ENCODE assay signal across 8 mouse cellular contexts in the genomic region with DNA sequence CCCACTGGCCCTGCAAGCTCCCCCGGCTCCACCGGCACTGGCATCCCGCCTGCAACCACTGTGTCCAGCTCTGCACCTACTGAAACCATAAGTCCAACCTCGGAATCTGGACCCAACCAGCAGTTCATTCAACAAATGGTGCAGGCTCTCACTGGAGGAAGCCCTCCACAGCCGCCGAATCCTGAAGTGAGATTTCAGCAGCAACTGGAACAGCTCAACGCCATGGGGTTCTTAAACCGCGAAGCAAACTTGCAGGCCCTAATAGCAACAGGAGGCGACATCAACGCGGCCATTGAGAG. TPM values are rescaled to one million over a fixed set of nuclear protein-coding genes. Genes with fewer than 3 reads are reported as not detected.
DNase-seq lines count a peak whose midpoint lies in the region; ATAC-seq and TF ChIP-seq lines count a peak whose summit lies in the region.

No protein-coding gene starts in this region.

- peak; percentile 0 for DNase-seq in CD4-positive, CD25-positive, alpha-beta regulatory T cell, adult 2 months (ENCODE audit: low read depth, low spot score)
- DNase-seq in lung, adult 2 months, result peak; percentile 9
- DNase-seq in lung, postnatal 14 days, result no peak
- peak; percentile 5 to 8 for DNase-seq in layer of hippocampus, postnatal 36 days
- DNase-seq in urinary bladder, postnatal 36 days (ENCODE audit: low spot score in 2 of 2), result no peak

- ATAC-seq in CD4-positive, CD25-positive, alpha-beta regulatory T cell, adult 4 months, result no peak
- ATAC-seq in forebrain, embryonic 12.5 days (ENCODE audit: low FRiP score), result no peak

- peak overlapping the region; percentile 87 for H3K9ac ChIP-seq in forebrain, embryonic 12.5 days

- H3K36me3 ChIP-seq in forebrain, embryonic 12.5 days (replicated peaks), result peaks cover 6% of the 10 kb centered on the region; the same call in 1 of the 2 replicates

- TF ChIP-seq POLR2A in lung, adult 2 months (IDR thresholded peaks at IDR 0.05; ENCODE audit: borderline replicate concordance, extremely low read depth, low read depth, low read length), result no peak
- TF ChIP-seq POLR2A in olfactory bulb, adult 2 months (IDR thresholded peaks at IDR 0.05; ENCODE audit: insufficient read depth, low read depth, low read length), result no peak

- H3K4me1 ChIP-seq in lung, adult 2 months (ENCODE audit: control insufficient read depth, insufficient read depth, low read length), result peaks cover 3% of the 10 kb centered on the region; the same call in 1 of the 2 replicates
- H3K4me1 ChIP-seq in forebrain, embryonic 12.5 days, result peaks cover 8% of the 10 kb centered on the region; the same call in 1 of the 2 replicates
- no peaks in the 10 kb centered on the region; the same call in 1 of the 2 replicates for H3K4me1 ChIP-seq in olfactory bulb, adult 2 months (ENCODE audit: control insufficient read depth, insufficient read depth, low read length)

- H3K9me3 ChIP-seq in forebrain, embryonic 12.5 days, result no peaks in the 10 kb centered on the region

- H3K27me3 ChIP-seq in forebrain, embryonic 12.5 days, result no peaks in the 10 kb centered on the region

- peak overlapping the region; percentile 64 for H3K4me2 ChIP-seq in forebrain, embryonic 12.5 days

- peak overlapping the region; percentile 57 for H3K4me3 ChIP-seq in lung, adult 2 months (replicated peaks; ENCODE audit: extremely low read depth, low read depth, low read length)
- H3K4me3 ChIP-seq in forebrain, embryonic 12.5 days (replicated peaks), result peak overlapping the region; percentile 67
- peak overlapping the region; percentile 81 for H3K4me3 ChIP-seq in olfactory bulb, adult 2 months (ENCODE audit: insufficient read depth, low read depth, low read length)

- peak overlapping the region; percentile 96 for H3K27ac ChIP-seq in forebrain, embryonic 12.5 days
- peak overlapping the region; percentile 94 for H3K27ac ChIP-seq in olfactory bulb, adult 2 months (ENCODE audit: insufficient read depth, low read depth, low read length)

- TF ChIP-seq CTCF in lung, adult 2 months (IDR thresholded peaks at IDR 0.05; ENCODE audit: insufficient read depth, low read length), result no peak
- TF ChIP-seq CTCF in olfactory bulb, adult 2 months (IDR thresholded peaks at IDR 0.05; ENCODE audit: insufficient read depth, low read depth, low read length), result no peak

- WGBS in lung, adult 2 months, result 35% methylated on average over 12 of the region's 12 CpGs
- WGBS in forebrain, embryonic 12.5 days, result 28% methylated on average over 12 of the region's 12 CpGs
- whole genome bisulfite sequencing in olfactory bulb, adult 2 months, result 28% methylated on average over 12 of the region's 12 CpGs

RNA-seq across cellular contexts. Expression of gene Ubqln2, which starts 2.0 kb away (rescaled TPM):
- 1 to 10 TPM; 2.2 to 4.7 TPM for polyA plus RNA-seq in CD4-positive, CD25-positive, alpha-beta regulatory T cell, adult 4 months (2017; shearing (Covaris generic))
- polyA plus RNA-seq in lung, adult 2 months (2012; rRNA removed), result 34.1 and 39.1 TPM in 2 replicates
- 55.1 and 63.9 TPM in 2 replicates for polyA plus RNA-seq in forebrain, embryonic 12.5 days (2016; fragmentation: Nextera tagmentation; extraction: Ambion mirVana)
- 100 to 1,000 TPM; 232 to 242 TPM for total RNA-seq in layer of hippocampus, postnatal 36 days (2021)
- polyA plus RNA-seq in olfactory bulb, adult 2 months (2012; ENCODE audit: insufficient read depth, insufficient read length, low replicate concordance, missing spikeins), result not detected in 2 replicates

RNA-seq across cellular contexts. Expression of gene Cypt3, which starts 58.4 kb away (rescaled TPM):
- not detected for polyA plus RNA-seq in CD4-positive, CD25-positive, alpha-beta regulatory T cell, adult 4 months (2017; shearing (Covaris generic))
- not detected in 2 replicates for polyA plus RNA-seq in lung, adult 2 months (2012; rRNA removed)
- polyA plus RNA-seq in forebrain, embryonic 12.5 days (2016; fragmentation: Nextera tagmentation; extraction: Ambion mirVana), result not detected in 2 replicates
- not detected for total RNA-seq in layer of hippocampus, postnatal 36 days (2021)
- not detected in 2 replicates for polyA plus RNA-seq in olfactory bulb, adult 2 months (2012; ENCODE audit: insufficient read depth, insufficient read length, low replicate concordance, missing spikeins)

Comparison
In these comparisons a context has a peak if more than half of its experiments do, and no peak if none do; other contexts are left out.
1. DNase-seq: peak in CD4-positive, CD25-positive, alpha-beta regulatory T cell, adult 2 months (single experiment), lung, adult 2 months (single experiment) and layer of hippocampus, postnatal 36 days (2 of 2); none in lung, postnatal 14 days (single experiment) and urinary bladder, postnatal 36 days (0 of 2).
2. Peak in every context shown above with its lines, with median percentiles within 50 percentile points of each other: H3K4me3 ChIP-seq.